ENCODE assay signal across 8 mouse cellular contexts in genomic region chr16:30171381-30172079, GRCm38 (mm10).
DNase-seq lines count a peak whose midpoint lies in the region; ATAC-seq lines count a peak whose summit lies in the region.

No protein-coding gene starts in this region.

- DNase-seq in retina, postnatal 1 day = peak; percentile 38
- no peak for DNase-seq in retina, embryonic 14.5 days (ENCODE audit: low spot score)
- peak; percentile 84 for DNase-seq in forelimb bud, embryonic 11.5 days (ENCODE audit: low read depth, low spot score)
- DNase-seq in frontal cortex, postnatal 10 days (ENCODE audit: low spot score in 2 of 2) = no peak

- H3K4me3 ChIP-seq in forebrain, embryonic 13.5 days = no peak overlapping the region
- H3K4me3 ChIP-seq in forebrain, embryonic 12.5 days (replicated peaks) = no peak overlapping the region
- no peak overlapping the region for H3K4me3 ChIP-seq in kidney, embryonic 15.5 days (replicated peaks)

- H3K36me3 ChIP-seq in forebrain, embryonic 13.5 days (ENCODE audit: poor library complexity, severe bottlenecking) = no peaks in the 10 kb centered on the region
- H3K36me3 ChIP-seq in forebrain, embryonic 12.5 days (replicated peaks) = no peaks in the 10 kb centered on the region
- H3K36me3 ChIP-seq in kidney, embryonic 15.5 days = no peaks in the 10 kb centered on the region

- no peak overlapping the region for H3K9ac ChIP-seq in forebrain, embryonic 13.5 days
- no peak overlapping the region for H3K9ac ChIP-seq in forebrain, embryonic 12.5 days
- no peak overlapping the region for H3K9ac ChIP-seq in kidney, embryonic 15.5 days

- 68% methylated on average over 24 of the region's 24 CpGs for WGBS in forebrain, embryonic 13.5 days
- WGBS in forebrain, embryonic 12.5 days = 81% methylated on average over 24 of the region's 24 CpGs
- 44% methylated on average over 24 of the region's 24 CpGs for WGBS in kidney, embryonic 15.5 days

- H3K27me3 ChIP-seq in forebrain, embryonic 13.5 days = 0 out of 2 replicates have a peak, but pooled peaks cover 4% of the 10 kb centered on the region
- peaks cover 40% of the 10 kb centered on the region for H3K27me3 ChIP-seq in forebrain, embryonic 12.5 days
- 0 out of 2 replicates have a peak, but pooled peaks cover 7% of the 10 kb centered on the region for H3K27me3 ChIP-seq in kidney, embryonic 15.5 days

- H3K4me2 ChIP-seq in forebrain, embryonic 13.5 days = no peak overlapping the region
- no peak overlapping the region for H3K4me2 ChIP-seq in forebrain, embryonic 12.5 days
- H3K4me2 ChIP-seq in kidney, embryonic 15.5 days = peak overlapping the region; percentile 36; the same call in 1 of the 2 replicates

- no peak overlapping the region for H3K27ac ChIP-seq in forebrain, embryonic 13.5 days
- no peak overlapping the region for H3K27ac ChIP-seq in forebrain, embryonic 12.5 days
- H3K27ac ChIP-seq in kidney, embryonic 15.5 days = peak overlapping the region; percentile 82

- H3K4me1 ChIP-seq in forebrain, embryonic 13.5 days = peaks cover 22% of the 10 kb centered on the region
- peaks cover 15% of the 10 kb centered on the region; the same call in 1 of the 2 replicates for H3K4me1 ChIP-seq in forebrain, embryonic 12.5 days
- peaks cover 45% of the 10 kb centered on the region for H3K4me1 ChIP-seq in kidney, embryonic 15.5 days

- no peaks in the 10 kb centered on the region for H3K9me3 ChIP-seq in forebrain, embryonic 13.5 days (replicated peaks)
- no peaks in the 10 kb centered on the region for H3K9me3 ChIP-seq in forebrain, embryonic 12.5 days
- no peaks in the 10 kb centered on the region for H3K9me3 ChIP-seq in kidney, embryonic 15.5 days (replicated peaks)

- ATAC-seq in forebrain, embryonic 13.5 days = peak; percentile 54
- ATAC-seq in forebrain, embryonic 12.5 days (ENCODE audit: low FRiP score) = no peak
- ATAC-seq in kidney, embryonic 15.5 days (replicated peaks; ENCODE audit: low FRiP score) = peak; percentile 50
- 0 out of 2 replicates have a peak, but pooled peaks have one; percentile 30 for ATAC-seq in monocyte, adult 5-6 weeks (replicated peaks; ENCODE audit: insufficient number of reproducible peaks, low FRiP score, low TSS enrichment, poor library complexity, severe bottlenecking)

Comparison
In these comparisons a context has a peak if more than half of its experiments do, and no peak if none do; other contexts are left out.
1. DNase-seq: peak in retina, postnatal 1 day (single experiment) and forelimb bud, embryonic 11.5 days (single experiment); none in retina, embryonic 14.5 days (single experiment) and frontal cortex, postnatal 10 days (0 of 2).